Mouse (Mus musculus): Measurements from ENCODE around the gene Fan1. TPM values are rescaled to one million over a fixed set of nuclear protein-coding genes. Genes with fewer than 3 reads are reported as not detected.

Fan1 gene
- 0.39 and 0.63 TPM in 2 replicates for polyA plus RNA-seq (2021; fragmentation: Nextera tagmentation)
- long read RNA-seq, experiment 1, partial matches to known transcripts = 0 of 8 reads
- long read RNA-seq, experiment 1, other reads (novel, unspliced or antisense) = 2 of 8 reads
- long read RNA-seq, experiment 2, partial matches to known transcripts = 0 of 3 reads
- long read RNA-seq, experiment 2, other reads (novel, unspliced or antisense) = 0 of 3 reads

GRCm38 (mm10) chr7:64373830-64374562, at the start of gene Fan1:
Gene Fan1, minus strand, starts transcription at chr7:64374095.

GRCm38 (mm10) chr7:64392122-64392818, 18.4 kb upstream of the Fan1 start, which contains the start of the genes Mphosph10 and Mcee:
Gene Mphosph10, minus strand, starts transcription at chr7:64392268.
Gene Mcee, plus strand, starts transcription at chr7:64392607.

Other genes with a start within 250 kb of the Fan1 start
- 0.21 and 1.0 TPM in 2 replicates for gene Trpm1, start 220.3 kb downstream of the Fan1 start, polyA plus RNA-seq (2021; fragmentation: Nextera tagmentation)
- gene Mtmr10, start 86.4 kb downstream of the Fan1 start, polyA plus RNA-seq (2021; fragmentation: Nextera tagmentation) = 2.9 and 3.4 TPM in 2 replicates
- 11.2 and 13.5 TPM in 2 replicates for gene Mphosph10, start 18.2 kb upstream of the Fan1 start, polyA plus RNA-seq (2021; fragmentation: Nextera tagmentation)
- 127 and 174 TPM in 2 replicates for gene Mcee, start 18.5 kb upstream of the Fan1 start, polyA plus RNA-seq (2021; fragmentation: Nextera tagmentation)
- 110 and 169 TPM in 2 replicates for gene Apba2, start 127.6 kb upstream of the Fan1 start, polyA plus RNA-seq (2021; fragmentation: Nextera tagmentation)

Data from left cerebral cortex, adult 6 months (tissue).